Mouse (Mus musculus) lung, adult 2 months (tissue): Measurements from ENCODE around the gene Lcn2. TPM values are rescaled to one million over a fixed set of nuclear protein-coding genes. Genes with fewer than 3 reads are reported as not detected.

ENCODE experiments used
- DNase-seq: peaks from one replicate; pipeline ENCODE4 v3.0.0; 2022
- H3K4me1 ChIP-seq: fragments of 200-500 bp; 2 replicates; pipeline ENCODE4 v1.6.1; 2011; ENCODE audit warnings: low read length; ENCODE audit not compliant: control insufficient read depth, insufficient read depth
- H3K4me3 ChIP-seq: fragments of 200-500 bp; replicated peaks from 2 replicates; pipeline ENCODE3; 2011; ENCODE audit warnings: low read depth, mild to moderate bottlenecking, control low read depth, low read length; ENCODE audit errors: extremely low read depth
- CTCF ChIP-seq: fragments of 200-500 bp; IDR thresholded peaks from 2 replicates; pipeline ENCODE4 v1.5.1; 2011; ENCODE audit warnings: mild to moderate bottlenecking, low read length, control low read depth; ENCODE audit not compliant: insufficient read depth
- POLR2A ChIP-seq: fragments of 200-500 bp; IDR thresholded peaks from 2 replicates; pipeline ENCODE4 v1.6.1; 2011; ENCODE audit warnings: low read depth, mild to moderate bottlenecking, control low read depth, low read length, borderline replicate concordance; ENCODE audit errors: extremely low read depth
- WGBS: fragments of 180-500 bp; shearing (Covaris S2); methylation state at CpG from one replicate; pipeline ENCODE4 v1.1.7; 2018; 5-methylcytosine and 5-hydroxymethylcytosine counted together
- polyA plus RNA-seq: library from polyadenylated mRNA; depleted of rRNA; stranded (reverse); fragments of >200 nt; gene quantifications from 2 replicates; pipeline ENCODE4 v1.2.3, GENCODE M21; 2012

The Lcn2 gene
- polyA plus RNA-seq, 1 experiment = 193 TPM

- Histone ChIP-seq H3K4me1 (peaks cover 2% of the 10 kb centered on the region; the same call in 1 of the 2 replicates), H3K4me3 (no peak overlapping the region)
- TF ChIP-seq POLR2A (no peak), CTCF (no peak)
- WGBS = 50% methylated on average over 9 of the region's 9 CpGs
- no peak for DNase-seq
Measured at GRCm38 (mm10) chr2:32351471-32351961, 36.5 kb downstream of the Lcn2 start.

GRCm38 (mm10) chr2:32350471-32351051, 37.5 kb downstream of the Lcn2 start:
- no peak overlapping the region for H3K4me3 ChIP-seq
- no peak for TF ChIP-seq POLR2A
- DNase-seq = no peak
- peaks cover 2% of the 10 kb centered on the region; the same call in 1 of the 2 replicates for H3K4me1 ChIP-seq
- WGBS = 48% methylated on average over 13 of the region's 13 CpGs

- no peak for TF ChIP-seq POLR2A
- no peak for TF ChIP-seq CTCF
- Histone ChIP-seq H3K4me1 (peaks cover 2% of the 10 kb centered on the region; the same call in 1 of the 2 replicates), H3K4me3 (no peak overlapping the region)
- DNase-seq = no peak
- 58% methylated on average over 8 of the region's 8 CpGs for WGBS
Measured at GRCm38 (mm10) chr2:32349625-32350255, 38.3 kb downstream of the Lcn2 start.

GRCm38 (mm10) chr2:32348311-32348710, 39.7 kb downstream of the Lcn2 start:
- H3K4me3 ChIP-seq = no peak overlapping the region
- H3K4me1 ChIP-seq = peaks cover 2% of the 10 kb centered on the region; the same call in 1 of the 2 replicates
- TF ChIP-seq CTCF = no peak
- no peak for TF ChIP-seq POLR2A
- 87% methylated on average over 11 of the region's 11 CpGs for WGBS
- no peak for DNase-seq

- H3K4me3 ChIP-seq = no peak overlapping the region
Measured at GRCm38 (mm10) chr2:32347019-32347418, 41.0 kb downstream of the Lcn2 start.

GRCm38 (mm10) chr2:32344598-32345321, 43.3 kb downstream of the Lcn2 start:
- no peak for TF ChIP-seq POLR2A
- no peak for TF ChIP-seq CTCF
- WGBS = 75% methylated on average over 14 of the region's 14 CpGs
- H3K4me3 ChIP-seq = no peak overlapping the region
- no peak for DNase-seq
- H3K4me1 ChIP-seq = no peaks in the 10 kb centered on the region

More at GRCm38 (mm10) chr2:32347019-32347418, 41.0 kb downstream of the Lcn2 start:
- DNase-seq = no peak
- TF ChIP-seq POLR2A (no peak), CTCF (no peak)
- H3K4me1 ChIP-seq = peaks cover 2% of the 10 kb centered on the region; the same call in 1 of the 2 replicates
- WGBS = 69% methylated on average over 6 of the region's 6 CpGs

GRCm38 (mm10) chr2:32344056-32344455, 44.0 kb downstream of the Lcn2 start:
- WGBS = 77% methylated on average over 10 of the region's 10 CpGs
- no peaks in the 10 kb centered on the region for H3K4me1 ChIP-seq
- no peak for TF ChIP-seq CTCF
- TF ChIP-seq POLR2A = no peak
- no peak for DNase-seq
- no peak overlapping the region for H3K4me3 ChIP-seq

- WGBS = 92% methylated on average over 2 of the region's 2 CpGs
- no peak for DNase-seq
Measured at GRCm38 (mm10) chr2:32343351-32343671, 44.7 kb downstream of the Lcn2 start.

GRCm38 (mm10) chr2:32342539-32343350, 45.3 kb downstream of the Lcn2 start:
- WGBS = 65% methylated on average over 6 of the region's 6 CpGs
- DNase-seq = no peak

More at GRCm38 (mm10) chr2:32343351-32343671, 44.7 kb downstream of the Lcn2 start:
- H3K4me3 ChIP-seq = no peak overlapping the region
- no peaks in the 10 kb centered on the region for H3K4me1 ChIP-seq
- TF ChIP-seq CTCF = no peak
- TF ChIP-seq POLR2A = no peak

More at GRCm38 (mm10) chr2:32342539-32343350, 45.3 kb downstream of the Lcn2 start:
- H3K4me3 ChIP-seq = no peak overlapping the region
- TF ChIP-seq POLR2A = no peak
- no peak for TF ChIP-seq CTCF
- no peaks in the 10 kb centered on the region for H3K4me1 ChIP-seq
